ENCODE assay signal across 8 mouse cellular contexts in genomic region chr4:137593601-137594495, GRCm38 (mm10). TPM values are rescaled to one million over a fixed set of nuclear protein-coding genes. Genes with fewer than 3 reads are reported as not detected.
DNase-seq lines count a peak whose midpoint lies in the region; ATAC-seq lines count a peak whose summit lies in the region.

Usp48 (plus strand) TSS chr4:137593755.

- H3K36me3 ChIP-seq in hindbrain, embryonic 16.5 days (ENCODE audit: control insufficient read depth, insufficient read depth, low read length) = no peaks in the 10 kb centered on the region
- H3K36me3 ChIP-seq in macrophage (ENCODE audit: inconsistent target) = no peaks in the 10 kb centered on the region

- peaks cover 46% of the 10 kb centered on the region for H3K79me2 ChIP-seq in macrophage (ENCODE audit: inconsistent target)

- no peaks in the 10 kb centered on the region for H3K27me3 ChIP-seq in hindbrain, embryonic 16.5 days (replicated peaks; ENCODE audit: control insufficient read depth, insufficient read depth, low read length)

- under 1% methylated on average over 85 of the region's 92 CpGs for WGBS in hindbrain, embryonic 16.5 days
- WGBS in macrophage (ENCODE audit: missing documents) = under 1% methylated on average over 84 of the region's 92 CpGs

- peak; percentile 95 for ATAC-seq in hindbrain, embryonic 16.5 days

- DNase-seq in WW6 (ENCODE audit: low read depth, low spot score) = peak; percentile 92
- DNase-seq in cerebellum, postnatal 4 days (ENCODE audit: low spot score in 2 of 2) = peak; percentile 99
- peak; percentile 98 for DNase-seq in gastrocnemius, adult 18-20 months (ENCODE audit: low spot score)
- peak; percentile 99 to 100 for DNase-seq in left cerebral cortex, adult 18-20 months (ENCODE audit: low spot score in 2 of 2)
- peak; percentile 99 for DNase-seq in right cerebral cortex, adult 18-20 months
- DNase-seq in urinary bladder, postnatal 10 days (ENCODE audit: low spot score) = peak; percentile 99

- H3K4me1 ChIP-seq in hindbrain, embryonic 16.5 days (ENCODE audit: control insufficient read depth, insufficient read depth, low read depth, low read length) = peaks cover 20% of the 10 kb centered on the region

- peak within 1 kb of the TSS; percentile 86 for H3K4me3 ChIP-seq in hindbrain, embryonic 16.5 days (ENCODE audit: low read length)
- peak within 1 kb of the TSS; percentile 84 for H3K4me3 ChIP-seq in macrophage (ENCODE audit: inconsistent target)

- H3K27ac ChIP-seq in hindbrain, embryonic 16.5 days (ENCODE audit: low read depth, low read length) = peak within 1 kb of the TSS; percentile 100
- peak within 1 kb of the TSS; percentile 98 for H3K27ac ChIP-seq in macrophage

- peak within 1 kb of the TSS; percentile 64 for H3K4me2 ChIP-seq in hindbrain, embryonic 16.5 days (ENCODE audit: low read length)

- H3K9ac ChIP-seq in hindbrain, embryonic 16.5 days (ENCODE audit: low read depth, low read length) = peak within 1 kb of the TSS; percentile 91

- no peaks in the 10 kb centered on the region for H3K9me3 ChIP-seq in hindbrain, embryonic 16.5 days (ENCODE audit: control insufficient read depth, low read length)

RNA-seq across cellular contexts. Expression of gene Usp48, which starts in this region (rescaled TPM):
- 10 to 100 TPM; 24.9 to 27.3 TPM for total RNA-seq in gastrocnemius, adult 18-20 months (2021)
- polyA plus RNA-seq in hindbrain, embryonic 16.5 days (2015; fragmentation: Nextera tagmentation; extraction: Ambion mirVana) = 55.7 and 60.7 TPM in 2 replicates
- 100 to 1,000 TPM; 111 to 127 TPM for total RNA-seq in left cerebral cortex, adult 18-20 months (2021)
- total RNA-seq in macrophage (2018; cell fraction: chromatin; rRNA removed) = 100 to 1,000 TPM; 148 to 674 (median 399) TPM
- total RNA-seq in macrophage (2018; cell fraction: cytosol; rRNA removed) = 10 to 100 TPM; 20.5 to 67.1 (median 37.8) TPM
- total RNA-seq in macrophage (2018; cell fraction: nucleus; rRNA removed) = 100 to 1,000 TPM in 23 of 26 experiments, 10 to 100 TPM in 3; 86.5 to 517 (median 198) TPM
- polyA plus RNA-seq in macrophage (2018) = 41.3 to 73.5 TPM (median 61.8 TPM) in 3 replicates

Comparison
In these comparisons a context has a peak if more than half of its experiments do, and no peak if none do; other contexts are left out.
1. Peak in every context shown above with its lines: DNase-seq, ATAC-seq, H3K4me3 ChIP-seq and H3K27ac ChIP-seq.